Mouse (Mus musculus) megakaryocyte, embryonic 14.5 days (primary cell): ENCODE measurements around the gene Apoc4. TPM values are rescaled to one million over a fixed set of nuclear protein-coding genes. Genes with fewer than 3 reads are reported as not detected.

ENCODE experiments used
- H3K27me3 ChIP-seq: replicated peaks from 2 replicates; pipeline ENCODE3; 2012; ENCODE audit warnings: inconsistent platforms
- H3K36me3 ChIP-seq: replicated peaks from 2 replicates; pipeline ENCODE3; 2012; ENCODE audit warnings: low read length, inconsistent platforms, mixed read lengths
- H3K4me1 ChIP-seq: 2 replicates; pipeline ENCODE4 v1.6.1; 2012; ENCODE audit warnings: inconsistent platforms
- H3K4me3 ChIP-seq: replicated peaks from 2 replicates; pipeline ENCODE3; 2012; ENCODE audit warnings: moderate library complexity, mild to moderate bottlenecking, inconsistent platforms
- H3K9me3 ChIP-seq: 2 replicates; pipeline ENCODE4 v1.6.1; 2012; ENCODE audit warnings: inconsistent platforms
- FLI1 ChIP-seq: IDR thresholded peaks from 2 replicates; pipeline ENCODE4 v1.6.1; 2012; ENCODE audit warnings: low read length, inconsistent platforms, mixed read lengths
- GATA1 ChIP-seq: IDR thresholded peaks from 3 replicates; pipeline ENCODE4 v1.6.1; 2012; ENCODE audit warnings: mixed read lengths, low read length, inconsistent platforms, borderline replicate concordance
- polyA plus RNA-seq: library from polyadenylated mRNA; stranded (reverse); fragments of >175 nt; gene quantifications from 2 replicates; pipeline ENCODE4 v1.2.3, GENCODE M21; 2012; ENCODE audit warnings: low replicate concordance; ENCODE audit not compliant: insufficient read depth

Apoc4 gene
- polyA plus RNA-seq, 1 experiment, result 7.1 TPM

DNA sequence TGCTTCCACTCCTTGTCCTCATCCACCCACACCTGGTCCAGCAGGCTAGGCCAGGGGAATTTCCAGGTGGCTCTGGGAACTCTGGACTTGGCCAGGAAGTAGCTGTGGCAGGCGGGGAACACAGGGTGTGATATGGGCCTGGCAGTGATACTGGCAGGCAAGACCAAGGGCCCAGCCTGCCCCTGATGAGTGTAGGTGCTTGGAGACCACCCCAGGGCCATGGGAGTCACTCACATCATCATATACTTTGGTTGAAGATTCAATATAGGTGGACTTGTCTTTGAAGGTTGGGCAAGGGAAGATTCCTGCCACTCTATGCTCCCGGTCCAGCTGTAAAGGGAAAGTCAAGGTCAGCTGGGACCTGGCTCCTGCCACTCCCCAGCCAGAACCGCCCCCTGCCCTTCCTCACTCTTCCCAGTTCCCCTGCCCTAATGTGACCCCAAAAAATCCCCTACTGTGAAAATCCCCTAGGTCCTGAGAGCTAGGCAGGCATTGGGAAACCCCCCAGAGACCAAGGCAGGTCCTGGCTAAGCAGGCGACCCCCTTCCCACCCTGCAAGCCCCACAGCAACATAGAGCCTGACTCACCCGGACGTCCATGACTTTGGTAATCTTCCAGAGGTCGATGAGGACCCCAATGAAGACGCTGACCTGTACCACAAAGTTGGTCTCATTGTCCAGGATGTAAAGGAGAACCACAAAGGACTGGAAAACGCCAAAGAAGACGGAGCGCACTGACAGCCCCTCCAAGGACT is 46.0 kb downstream of the Apoc4 start:
- Histone ChIP-seq H3K27me3 (no peaks in the 10 kb centered on the region), H3K4me3 (no peak overlapping the region), H3K36me3 (peaks cover 87% of the 10 kb centered on the region), H3K9me3 (no peaks in the 10 kb centered on the region), H3K4me1 (peaks cover 56% of the 10 kb centered on the region)
- TF ChIP-seq GATA1 (no peak), FLI1 (no peak)

DNA sequence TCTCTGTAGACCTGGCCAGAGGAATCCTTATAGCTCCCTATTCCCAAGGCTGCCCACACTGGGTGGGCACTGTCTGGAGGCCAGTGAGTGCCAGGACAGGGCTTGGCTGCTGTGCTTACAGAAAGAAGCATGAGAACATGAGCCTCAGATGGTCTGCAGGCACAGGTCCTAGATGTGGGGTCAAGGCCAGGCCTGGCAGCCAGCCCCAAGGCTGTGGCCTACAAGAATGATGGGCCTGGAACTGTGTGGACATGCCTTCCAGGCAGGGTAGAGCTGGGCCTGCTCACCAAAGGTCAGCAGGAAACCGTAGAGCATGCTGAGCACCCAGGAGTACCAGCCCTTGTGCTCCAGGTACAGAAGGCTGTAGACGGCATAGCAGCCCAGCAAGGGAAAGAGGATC is 46.7 kb downstream of the Apoc4 start:
- Histone ChIP-seq H3K4me1 (peaks cover 62% of the 10 kb centered on the region), H3K36me3 (peaks cover 81% of the 10 kb centered on the region), H3K27me3 (no peaks in the 10 kb centered on the region), H3K4me3 (peak overlapping the region; percentile 5), H3K9me3 (no peaks in the 10 kb centered on the region)
- TF ChIP-seq FLI1, result no peak
- no peak for TF ChIP-seq GATA1

DNA sequence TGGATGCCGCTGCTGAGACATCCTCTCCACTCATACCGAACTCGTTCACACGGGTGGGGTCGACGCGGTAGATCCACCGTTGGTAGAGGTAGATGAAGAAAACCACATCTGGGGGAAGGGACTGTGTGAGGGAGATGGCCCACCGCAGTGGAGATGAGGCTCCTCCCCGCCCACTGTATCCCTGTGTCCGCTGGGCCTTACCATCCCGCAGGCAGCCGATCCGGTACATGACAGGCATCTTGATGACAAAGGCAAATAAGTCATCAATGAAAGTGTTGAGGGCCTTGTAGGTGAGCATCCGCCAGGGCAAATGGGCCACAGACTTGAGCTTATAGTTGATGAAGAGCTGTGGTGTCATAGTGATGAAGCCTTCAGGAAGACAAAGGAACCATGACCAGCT is 47.4 kb downstream of the Apoc4 start:
- Histone ChIP-seq H3K4me1 (peaks cover 65% of the 10 kb centered on the region), H3K36me3 (peaks cover 74% of the 10 kb centered on the region), H3K4me3 (no peak overlapping the region), H3K9me3 (no peaks in the 10 kb centered on the region), H3K27me3 (no peaks in the 10 kb centered on the region)
- TF ChIP-seq GATA1, result no peak
- no peak for TF ChIP-seq FLI1

DNA sequence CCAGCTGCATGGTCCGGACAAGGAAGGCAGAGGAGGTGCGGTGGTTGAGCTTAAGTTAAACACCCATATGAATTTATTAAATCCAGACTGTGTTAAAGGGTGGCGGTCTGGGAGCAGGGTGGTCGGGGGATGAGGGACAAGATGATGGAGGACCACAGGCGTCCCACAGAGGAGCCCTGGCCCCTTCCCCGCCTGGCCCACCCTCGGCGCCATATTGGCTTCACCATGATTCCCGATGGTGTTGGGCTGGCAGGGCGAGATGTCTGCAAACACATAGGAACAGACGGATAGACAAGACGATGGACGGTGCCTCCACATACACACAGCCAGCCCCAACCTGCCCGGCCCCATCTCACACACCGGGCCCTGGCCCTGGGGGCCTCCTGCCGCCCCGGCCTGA is 48.1 kb downstream of the Apoc4 start:
- Histone ChIP-seq H3K27me3 (no peaks in the 10 kb centered on the region), H3K4me1 (peaks cover 66% of the 10 kb centered on the region), H3K36me3 (peaks cover 67% of the 10 kb centered on the region), H3K4me3 (no peak overlapping the region), H3K9me3 (no peaks in the 10 kb centered on the region)
- TF ChIP-seq GATA1 (no peak), FLI1 (no peak)

DNA sequence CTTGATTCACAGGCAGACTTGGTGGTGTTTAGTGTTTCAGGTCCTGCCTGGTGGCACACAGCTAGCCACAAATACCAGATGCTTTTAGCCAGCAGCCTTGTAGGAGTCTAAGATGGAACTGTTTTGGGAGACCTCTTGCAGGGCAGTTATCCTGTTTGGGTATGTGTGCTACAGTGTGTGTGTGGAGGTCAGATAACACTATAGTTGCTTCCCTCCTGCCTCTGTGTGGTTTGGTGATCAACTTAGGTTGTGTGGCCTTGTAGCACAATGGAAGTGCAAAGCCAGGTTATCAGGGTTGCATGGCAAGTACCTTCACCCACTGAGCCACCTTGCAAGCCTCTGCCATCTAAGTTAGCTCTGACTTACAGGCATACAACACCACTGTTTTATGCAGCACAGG is 48.6 kb downstream of the Apoc4 start:
- Histone ChIP-seq H3K27me3 (no peaks in the 10 kb centered on the region), H3K4me1 (peaks cover 71% of the 10 kb centered on the region), H3K9me3 (no peaks in the 10 kb centered on the region), H3K4me3 (peak overlapping the region; percentile 25), H3K36me3 (peaks cover 63% of the 10 kb centered on the region)
- no peak for TF ChIP-seq GATA1

DNA sequence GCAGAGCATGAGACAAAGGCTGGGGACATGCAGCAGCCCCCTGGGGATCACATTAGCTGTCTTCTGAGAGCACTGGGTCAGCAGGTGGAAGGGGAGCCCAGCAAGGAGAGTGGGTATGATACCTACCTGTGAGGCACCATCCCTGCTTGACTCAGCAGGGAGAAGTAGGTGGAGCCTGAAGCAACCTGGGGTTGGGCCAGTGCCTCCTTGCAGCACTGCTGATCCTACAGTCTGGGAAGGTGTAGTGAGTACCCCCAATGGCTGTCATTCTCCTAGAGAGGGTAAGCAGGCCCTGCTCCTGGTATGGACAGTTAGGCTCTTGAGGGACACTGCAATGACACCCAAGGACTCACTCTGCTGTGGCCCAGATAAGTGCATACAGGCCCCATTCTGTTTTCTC is 49.0 kb downstream of the Apoc4 start:
- H3K9me3 ChIP-seq, result no peaks in the 10 kb centered on the region
- no peaks in the 10 kb centered on the region for H3K27me3 ChIP-seq
- H3K36me3 ChIP-seq, result peaks cover 58% of the 10 kb centered on the region
- peaks cover 75% of the 10 kb centered on the region for H3K4me1 ChIP-seq
- H3K4me3 ChIP-seq, result peak overlapping the region; percentile 29
- TF ChIP-seq GATA1, result no peak
- TF ChIP-seq FLI1, result no peak

DNA sequence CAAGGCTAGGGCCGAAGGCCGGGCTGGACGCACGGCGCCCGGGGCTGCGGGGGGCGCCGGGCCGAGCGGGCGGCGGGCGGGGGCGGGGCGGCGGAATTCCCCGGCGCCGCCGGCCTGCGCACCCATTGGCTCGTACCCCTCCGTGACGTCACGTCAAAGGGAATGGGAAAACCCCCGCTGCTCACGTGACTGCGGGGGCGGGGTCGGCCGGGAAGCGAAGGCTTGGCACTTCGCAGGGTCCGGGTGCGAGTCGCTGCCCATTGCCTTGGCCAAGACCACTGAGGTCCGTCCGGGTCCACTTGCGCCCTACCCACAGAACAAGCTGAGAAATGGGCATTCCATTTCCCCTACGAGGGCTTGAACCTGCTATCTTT is 51.9 kb downstream of the Apoc4 start, which contains the start of gene Relb:
Gene Relb, minus strand, starts transcription at position 78 of the 374 bp plus-strand sequence.
- TF ChIP-seq GATA1, result no peak
- no peak for TF ChIP-seq FLI1
- no peaks in the 10 kb centered on the region for H3K27me3 ChIP-seq
- H3K9me3 ChIP-seq, result no peaks in the 10 kb centered on the region
- H3K4me1 ChIP-seq, result peaks cover 60% of the 10 kb centered on the region
- H3K36me3 ChIP-seq, result peaks cover 29% of the 10 kb centered on the region
- H3K4me3 ChIP-seq, result peak within 1 kb of the TSS; percentile 97

DNA sequence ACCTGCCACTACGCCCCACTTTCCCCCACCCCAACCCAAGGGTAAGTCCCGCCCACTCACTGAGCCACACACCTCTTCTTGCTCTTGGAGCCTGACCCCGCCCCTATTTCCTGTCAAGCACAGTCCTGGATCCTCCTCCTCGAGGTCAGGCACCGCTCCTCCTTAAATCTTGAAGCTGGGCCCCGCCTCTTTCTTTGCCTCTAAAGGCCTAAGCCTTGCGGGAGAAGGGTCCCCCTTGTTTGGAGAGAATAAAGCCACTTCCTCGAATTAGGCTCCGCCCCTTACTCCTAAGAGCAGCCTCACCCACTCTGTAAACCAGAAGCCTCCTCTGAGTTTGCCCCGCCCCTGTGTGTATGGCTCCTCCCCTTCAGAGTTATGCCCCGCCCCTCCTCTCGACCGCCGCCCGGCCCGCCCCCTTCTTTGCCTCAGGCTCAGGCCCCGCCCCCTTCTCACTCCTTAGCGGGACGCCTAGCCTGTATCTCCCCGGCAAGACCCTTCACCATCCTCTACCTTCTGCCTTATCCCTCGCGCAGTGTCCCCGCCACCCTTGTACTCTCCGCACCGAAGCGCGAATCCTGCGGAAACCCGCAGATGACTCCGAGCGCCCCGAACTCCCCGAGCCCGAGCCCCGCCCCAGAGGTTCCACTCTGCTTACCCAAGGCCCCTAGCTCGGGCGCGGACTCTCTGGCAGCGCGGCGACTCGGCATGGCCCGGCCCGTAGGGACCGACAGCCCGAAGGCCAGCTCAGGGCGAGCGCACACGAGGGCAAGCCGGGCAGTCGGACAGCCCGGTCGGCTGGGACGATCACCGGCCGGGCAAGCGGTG is 52.5 kb downstream of the Apoc4 start:
- Histone ChIP-seq H3K4me1 (peaks cover 60% of the 10 kb centered on the region), H3K9me3 (no peaks in the 10 kb centered on the region), H3K27me3 (peaks cover 1% of the 10 kb centered on the region), H3K36me3 (peaks cover 25% of the 10 kb centered on the region), H3K4me3 (peak overlapping the region; percentile 97)
- TF ChIP-seq GATA1 (no peak), FLI1 (no peak)

DNA sequence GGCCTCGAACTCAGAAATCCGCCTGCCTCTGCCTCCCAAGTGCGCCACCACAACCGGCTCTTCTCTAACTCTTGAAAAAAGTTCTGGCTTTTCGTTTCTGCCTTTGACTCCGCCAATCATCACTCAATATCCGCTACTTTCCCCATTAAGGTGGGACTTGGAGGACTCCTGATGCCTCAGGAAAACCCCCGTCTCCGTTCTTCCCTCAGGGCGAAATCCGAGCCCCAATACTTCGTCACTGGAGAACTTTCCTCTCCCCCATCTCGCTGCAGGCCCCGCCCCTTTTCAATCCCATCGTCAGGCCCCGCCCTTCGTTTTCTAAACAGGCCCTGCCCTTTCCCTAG is 53.1 kb downstream of the Apoc4 start:
- Histone ChIP-seq H3K4me3 (peak overlapping the region; percentile 97), H3K9me3 (no peaks in the 10 kb centered on the region), H3K36me3 (peaks cover 19% of the 10 kb centered on the region), H3K4me1 (peaks cover 60% of the 10 kb centered on the region), H3K27me3 (peaks cover 1% of the 10 kb centered on the region)
- TF ChIP-seq GATA1 (no peak), FLI1 (no peak)

Other genes starting within 250 kb of the Apoc4 start
- gene Mark4, start 222.7 kb downstream of the Apoc4 start, polyA plus RNA-seq, result 102 and 169 TPM in 2 replicates
- 40.8 and 53.6 TPM in 2 replicates for gene Exoc3l2, start 218.1 kb downstream of the Apoc4 start, polyA plus RNA-seq
- gene Bloc1s3, start 173.1 kb downstream of the Apoc4 start, polyA plus RNA-seq, result 5.5 and 6.5 TPM in 2 replicates
- 608 and 613 TPM in 2 replicates for gene Trappc6a, start 173.1 kb downstream of the Apoc4 start, polyA plus RNA-seq
- gene Nkpd1, start 163.6 kb downstream of the Apoc4 start, polyA plus RNA-seq, result 1.3 and 2.9 TPM in 2 replicates
- 88.1 and 108 TPM in 2 replicates for gene Ppp1r37, start 118.4 kb downstream of the Apoc4 start, polyA plus RNA-seq
- gene Zfp296, start 104.2 kb downstream of the Apoc4 start, polyA plus RNA-seq, result 6.0 and 13.6 TPM in 2 replicates
- gene Gemin7, start 103.9 kb downstream of the Apoc4 start, polyA plus RNA-seq, result 30.5 and 69.9 TPM in 2 replicates
- 109 and 265 TPM in 2 replicates for gene Clasrp, start 77.0 kb downstream of the Apoc4 start, polyA plus RNA-seq
- 14.8 and 22.5 TPM in 2 replicates for gene Relb, start 52.0 kb downstream of the Apoc4 start, polyA plus RNA-seq
- gene Clptm1, start 16.4 kb downstream of the Apoc4 start, polyA plus RNA-seq, result 153 and 336 TPM in 2 replicates
- 114 TPM in 1 of 2 replicates, not detected in the other for gene Apoc2, start 3.5 kb downstream of the Apoc4 start, polyA plus RNA-seq
- not detected in 2 replicates for gene Gm44805, start 56 bp downstream of the Apoc4 start, polyA plus RNA-seq
- gene Apoc1, start 11.2 kb upstream of the Apoc4 start, polyA plus RNA-seq, result 31.2 and 454 TPM in 2 replicates
- gene Apoe, start 17.7 kb upstream of the Apoc4 start, polyA plus RNA-seq, result 302 and 6,452 TPM in 2 replicates
- gene Tomm40, start 34.0 kb upstream of the Apoc4 start, polyA plus RNA-seq, result 129 and 184 TPM in 2 replicates
- gene Nectin2, start 69.0 kb upstream of the Apoc4 start, polyA plus RNA-seq, result 4.0 and 6.8 TPM in 2 replicates
- 0.58 and 1.6 TPM in 2 replicates for gene Bcam, start 89.5 kb upstream of the Apoc4 start, polyA plus RNA-seq
- gene Cblc, start 115.3 kb upstream of the Apoc4 start, polyA plus RNA-seq, result not detected in 2 replicates
- gene Bcl3, start 141.3 kb upstream of the Apoc4 start, polyA plus RNA-seq, result 183 and 210 TPM in 2 replicates
- gene Gm19345, start 170.5 kb upstream of the Apoc4 start, polyA plus RNA-seq, result 0.12 TPM in 1 of 2 replicates, not detected in the other
- 2.0 and 6.1 TPM in 2 replicates for gene Ceacam16, start 179.8 kb upstream of the Apoc4 start, polyA plus RNA-seq
- not detected in 2 replicates for gene Ceacam19, start 206.5 kb upstream of the Apoc4 start, polyA plus RNA-seq
- gene Pvr, start 239.7 kb upstream of the Apoc4 start, polyA plus RNA-seq, result 0.34 TPM in 1 of 2 replicates, not detected in the other